Mouse (Mus musculus) spleen, postnatal 10 days (tissue): ENCODE measurements around the gene Tnfrsf14.

Experiments
- DNase-seq, 2 experiments: peaks; one replicate each; pipeline ENCODE4 v3.0.0; 2021 to 2022; ENCODE audit warnings: low spot score in 2 of 2

Tnfrsf14 gene

GRCm38 (mm10) chr4:154948940-154949588 lies 20.7 kb upstream of the Tnfrsf14 start:
- no peak for DNase-seq

GRCm38 (mm10) chr4:154948066-154948939 lies 19.9 kb upstream of the Tnfrsf14 start:
- DNase-seq = no peak

DNA sequence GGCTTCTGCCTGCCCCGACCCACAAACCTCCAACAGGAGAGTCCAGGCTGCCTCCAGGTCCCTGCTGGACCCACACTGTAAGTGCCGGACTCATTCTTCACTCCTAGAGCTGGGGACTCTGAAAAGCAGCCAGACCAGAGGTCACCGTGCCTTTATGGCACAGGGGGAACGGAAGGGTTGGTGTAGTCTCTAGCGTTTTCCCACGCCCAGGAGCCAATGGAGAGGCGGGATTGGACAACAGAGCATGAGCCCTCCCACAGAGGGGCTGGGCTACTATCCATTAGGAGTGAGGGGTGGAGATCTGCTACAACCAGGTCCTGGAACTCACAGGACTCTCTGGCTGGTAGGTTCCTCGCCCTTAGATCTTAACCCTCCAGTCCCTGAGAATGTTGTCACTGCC lies 18.0 kb upstream of the Tnfrsf14 start:
- no peak for DNase-seq

DNA sequence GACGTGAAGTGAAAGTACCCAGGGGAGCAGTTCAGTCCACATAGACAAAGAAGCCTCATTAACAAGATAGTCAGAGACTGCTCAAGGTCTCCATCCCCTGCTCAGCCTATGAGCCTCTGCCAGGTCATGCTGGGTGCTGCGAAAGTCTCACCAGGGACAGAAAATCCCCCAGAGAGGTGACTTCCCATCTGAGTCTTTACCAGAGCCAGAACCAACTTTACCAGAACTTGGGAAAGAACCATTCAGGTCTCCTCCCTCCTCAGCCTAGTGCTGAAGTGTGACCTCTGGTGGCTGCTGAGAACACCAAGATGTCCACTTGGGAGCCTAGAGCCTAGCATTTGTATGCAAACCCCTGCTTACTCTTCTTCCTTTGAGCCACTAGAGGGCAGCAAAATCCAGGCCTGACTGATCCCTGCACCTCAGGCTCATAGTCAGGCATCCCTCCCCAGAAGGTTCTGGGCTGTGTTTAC lies 15.8 kb upstream of the Tnfrsf14 start:
- peak; percentile 72 to 86 for DNase-seq

DNA sequence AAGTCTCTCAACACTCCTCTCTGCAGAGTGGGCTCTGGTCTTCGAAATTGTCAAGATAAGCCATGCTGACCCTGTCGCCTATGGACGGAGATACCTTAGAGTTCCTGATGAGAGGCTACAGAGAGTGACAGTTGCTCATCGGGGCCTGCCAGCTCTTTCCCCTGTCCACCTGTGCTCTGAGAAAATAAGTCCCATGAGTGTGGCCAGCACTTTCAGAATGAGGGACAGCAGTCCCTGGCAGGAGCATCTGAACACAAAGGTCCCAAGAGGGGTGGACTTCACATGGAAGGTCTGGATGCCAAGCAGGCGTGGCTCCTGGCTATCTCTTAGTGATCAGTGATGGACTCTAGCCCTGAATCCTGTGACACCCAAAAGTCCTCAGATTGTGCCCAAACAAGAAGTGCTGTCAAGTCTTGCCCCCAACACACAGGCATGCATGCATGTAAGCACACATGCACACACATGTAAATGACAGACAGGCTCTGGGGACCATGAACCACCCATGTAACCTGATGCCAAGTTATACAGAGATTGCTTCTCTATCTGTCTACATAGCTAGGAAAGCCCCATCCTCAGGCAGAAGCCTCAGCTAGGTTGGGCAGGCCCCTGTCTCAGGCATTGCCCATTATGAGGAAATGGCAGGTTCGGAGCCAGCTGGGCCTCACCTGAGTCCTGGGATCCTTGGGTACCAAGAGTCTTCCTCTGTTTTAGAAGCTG lies 15.1 kb upstream of the Tnfrsf14 start:
- DNase-seq = no peak

DNA sequence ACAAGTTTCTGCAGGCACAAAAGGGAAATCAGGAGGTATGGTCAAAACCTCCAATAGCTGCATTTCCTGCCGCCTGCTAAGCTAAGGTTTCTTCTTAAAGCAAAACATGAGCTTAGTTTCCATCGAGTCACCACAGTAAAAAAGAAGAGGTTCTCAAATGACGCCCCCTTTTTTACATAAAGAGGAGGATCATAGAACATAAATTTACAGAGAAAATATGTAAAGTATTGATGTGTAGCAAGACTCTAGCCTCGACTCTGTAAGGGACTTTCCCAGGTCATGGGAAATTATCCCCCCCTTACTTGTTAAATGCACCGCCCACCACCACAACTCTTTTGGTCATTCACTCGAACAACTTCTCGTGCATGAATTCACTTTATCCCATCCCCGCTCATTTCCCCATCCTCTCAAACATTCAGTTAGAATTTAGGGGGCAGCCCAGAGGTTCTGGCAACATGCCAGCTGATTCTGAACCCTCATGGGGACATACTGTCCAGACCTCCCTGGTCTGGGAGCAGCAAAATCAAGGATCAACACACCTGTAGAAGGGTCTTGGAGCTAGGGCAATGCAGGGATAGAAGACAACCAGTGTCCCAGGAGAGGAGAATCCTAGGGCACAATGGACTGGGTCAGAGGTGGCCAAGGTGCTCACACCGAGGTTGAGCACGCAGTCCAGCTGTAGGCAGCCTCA lies 14.4 kb upstream of the Tnfrsf14 start:
- no peak for DNase-seq

DNA sequence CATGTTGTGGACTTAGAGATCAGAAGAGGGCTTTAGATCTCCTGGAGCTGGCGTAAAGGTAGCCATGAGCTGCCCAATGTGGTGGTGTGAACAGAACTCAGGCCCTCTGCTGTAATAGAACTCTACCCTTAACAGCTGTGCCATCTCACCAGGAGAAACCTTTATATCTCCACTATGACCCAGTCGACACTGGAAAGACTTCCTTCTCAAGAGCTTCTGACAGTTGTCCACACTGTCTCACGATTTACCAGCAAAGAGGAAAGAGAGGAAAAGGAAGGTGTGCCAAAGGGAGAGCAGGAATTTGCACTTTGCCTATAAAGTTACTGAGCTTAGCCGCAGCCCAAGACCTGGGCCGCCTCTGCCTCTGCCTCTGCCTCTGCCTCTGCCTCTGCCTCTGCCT lies 13.5 kb upstream of the Tnfrsf14 start:
- DNase-seq = no peak

DNA sequence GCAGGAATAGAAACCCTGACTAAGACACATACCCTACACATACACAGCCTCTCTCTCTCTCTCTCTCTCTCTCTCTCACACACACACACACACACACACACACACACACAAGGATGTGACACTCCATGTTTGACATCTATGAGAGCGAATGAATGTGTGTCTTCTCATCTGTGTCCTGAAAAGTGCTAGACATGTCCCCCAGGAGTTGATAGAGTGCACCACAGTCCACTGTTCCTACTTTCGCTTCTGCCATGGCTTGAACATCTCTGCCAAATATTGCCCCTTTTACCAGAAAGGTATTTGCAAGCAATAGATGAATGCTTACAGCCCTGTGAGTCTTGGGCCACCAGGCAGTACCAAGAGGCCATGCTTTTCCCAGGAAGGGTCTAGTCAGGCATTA lies 11.8 kb upstream of the Tnfrsf14 start:
- DNase-seq = no peak

DNA sequence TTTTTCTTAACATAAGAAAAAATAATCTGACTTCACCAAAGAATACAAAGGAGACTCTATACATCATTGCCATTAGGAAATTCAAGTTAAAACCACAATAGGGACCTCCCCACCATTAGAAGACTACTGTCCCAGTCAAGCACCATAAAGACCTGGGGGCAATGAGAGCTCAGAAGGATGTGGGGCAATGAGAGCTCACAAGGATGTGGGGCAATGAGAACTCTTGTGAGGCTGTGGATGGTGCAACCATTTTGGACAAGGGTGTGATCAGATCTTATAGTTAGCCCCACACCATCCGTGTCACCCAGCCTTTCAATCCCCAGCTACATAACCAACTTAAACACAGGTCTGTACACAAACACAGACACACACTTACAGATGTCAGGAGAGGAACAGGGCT lies 9.4 kb upstream of the Tnfrsf14 start:
- DNase-seq = no peak

- no peak for DNase-seq
These were observed 8.3 kb upstream of the Tnfrsf14 start for GRCm38 (mm10) chr4:154936542-154937255.

DNA sequence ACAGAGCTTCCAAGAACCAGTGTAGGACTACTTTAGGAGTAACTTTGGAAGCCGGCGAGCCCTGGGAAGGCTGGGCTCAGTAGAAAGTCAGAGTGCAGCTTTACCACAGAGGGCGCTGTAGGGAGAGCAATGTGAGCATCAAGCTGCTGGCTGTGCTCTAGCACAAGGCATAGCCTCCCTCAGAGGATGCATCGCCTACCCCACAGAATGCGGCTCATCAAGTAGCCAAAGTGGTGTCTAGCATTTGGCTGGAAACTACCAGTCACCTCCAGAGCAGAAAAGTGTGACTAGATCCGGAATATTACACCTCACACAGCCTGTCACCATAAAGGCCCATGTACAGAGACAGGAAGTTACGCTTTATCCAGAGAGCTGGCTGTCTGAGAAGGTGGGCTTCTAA lies 7.4 kb upstream of the Tnfrsf14 start:
- DNase-seq = peak in 1 of 2 experiments; percentile 62

DNA sequence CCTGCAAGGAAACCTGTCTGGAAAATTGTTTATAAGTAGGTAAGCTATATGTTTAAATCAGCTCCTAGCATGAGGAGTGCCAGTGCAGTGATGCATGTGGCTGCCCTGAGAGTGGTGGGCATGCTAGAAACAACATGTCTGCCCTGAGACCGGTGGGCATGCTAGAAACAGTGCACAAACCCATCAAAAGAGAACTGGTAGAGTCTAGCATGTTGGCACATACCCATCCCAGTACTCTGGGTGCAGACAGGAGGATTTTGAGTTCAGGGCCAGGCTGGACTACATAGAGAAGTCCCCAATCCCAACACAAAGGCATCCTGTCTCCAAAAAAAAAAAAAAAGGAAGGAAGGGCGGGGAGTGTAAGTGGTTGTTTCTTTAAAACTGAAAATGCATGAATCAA lies 6.4 kb upstream of the Tnfrsf14 start:
- no peak for DNase-seq

- DNase-seq = no peak
These were observed 5.0 kb upstream of the Tnfrsf14 start for GRCm38 (mm10) chr4:154933306-154933907.

- peak; percentile 71 to 77 for DNase-seq
These were observed 811 bp upstream of the Tnfrsf14 start for GRCm38 (mm10) chr4:154929088-154929660.

- peak; percentile 66 to 78 for DNase-seq
These were observed 445 bp downstream of the Tnfrsf14 start for GRCm38 (mm10) chr4:154927899-154928337.

- no peak for DNase-seq
These were observed 1.1 kb downstream of the Tnfrsf14 start for GRCm38 (mm10) chr4:154926969-154927898.

DNA sequence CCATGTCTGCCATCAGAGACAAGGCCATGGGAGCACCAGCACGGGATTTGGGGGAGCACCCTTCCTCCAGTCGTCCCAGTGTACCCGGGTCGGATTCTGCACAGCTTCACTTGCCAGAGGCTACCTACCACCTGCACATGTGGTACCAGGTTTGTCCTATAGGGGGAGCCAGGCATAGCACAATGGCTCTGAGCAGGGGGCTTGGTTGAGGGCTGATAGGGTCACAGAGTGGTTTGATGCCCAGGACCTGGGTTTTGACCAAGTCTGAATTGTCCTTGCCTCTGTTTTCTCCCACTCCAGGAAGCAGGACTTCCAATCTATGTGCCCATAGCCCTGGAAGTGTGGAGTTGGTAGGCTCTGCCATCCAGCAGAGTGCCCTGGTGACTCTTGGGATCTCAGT lies 3.0 kb downstream of the Tnfrsf14 start:
- peak; percentile 76 to 85 for DNase-seq

DNA sequence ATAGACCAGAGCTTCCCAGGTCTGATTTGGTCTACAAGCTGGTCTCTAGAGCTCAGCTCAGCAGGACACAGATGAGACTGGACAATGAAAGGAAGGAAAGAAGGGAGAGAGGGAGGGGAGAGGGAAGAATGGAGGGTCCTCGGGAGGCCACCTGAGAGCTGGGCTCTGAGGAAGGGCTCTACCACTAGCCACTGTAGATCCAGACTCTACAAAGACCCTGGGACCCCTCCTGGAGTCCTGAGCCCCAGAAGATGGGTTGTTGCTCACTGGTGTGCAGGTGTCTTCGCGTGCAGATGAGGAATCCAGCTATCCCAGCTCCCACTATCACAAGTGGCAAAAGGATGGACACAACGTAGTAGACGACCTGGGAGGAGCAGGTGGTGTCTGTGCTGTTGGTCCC lies 5.4 kb downstream of the Tnfrsf14 start:
- DNase-seq = no peak

DNA sequence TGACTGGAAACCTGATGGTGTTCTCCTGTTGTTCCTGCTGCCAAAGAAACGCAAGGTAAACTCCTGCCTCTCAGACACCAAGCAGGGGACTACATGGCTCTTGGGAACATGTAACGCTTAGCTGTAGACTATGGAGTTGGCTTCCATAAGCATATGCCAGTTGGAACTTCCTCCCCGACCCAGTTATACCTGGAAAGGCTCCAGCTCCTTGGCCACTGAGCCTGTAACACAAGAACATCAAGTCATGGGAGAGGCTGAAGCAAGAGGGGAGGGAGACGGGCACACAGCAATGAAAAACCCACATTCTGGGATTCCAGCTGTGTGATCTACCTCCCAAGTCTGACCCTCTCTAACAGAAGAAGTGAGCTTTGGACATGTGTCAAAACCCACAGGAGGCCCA lies 6.1 kb downstream of the Tnfrsf14 start:
- no peak for DNase-seq
